Mouse (Mus musculus) induced T-regulatory cell, adult 2 months (primary cell): ENCODE measurements around the gene Gm10282.

Experiments used
- DNase-seq: peaks from one replicate; pipeline ENCODE4 v3.0.0-alpha.2; 2012; ENCODE audit warnings: low read depth

The Gm10282 gene

GRCm38 (mm10) chr8:72324036-72324706 is 19.1 kb upstream of the Gm10282 start:
- DNase-seq, result peak; percentile 59

GRCm38 (mm10) chr8:72323131-72323725 is 18.2 kb upstream of the Gm10282 start:
- DNase-seq, result peak; percentile 56

GRCm38 (mm10) chr8:72322471-72322889 is 17.4 kb upstream of the Gm10282 start:
- no peak for DNase-seq

GRCm38 (mm10) chr8:72321635-72322441 is 16.8 kb upstream of the Gm10282 start:
- peak; percentile 85 for DNase-seq

GRCm38 (mm10) chr8:72320803-72321583 is 15.9 kb upstream of the Gm10282 start:
- DNase-seq, result peak; percentile 61

- peak; percentile 73 for DNase-seq
Observed at GRCm38 (mm10) chr8:72319921-72320802, 15.1 kb upstream of the Gm10282 start.

GRCm38 (mm10) chr8:72319397-72319796 is 14.3 kb upstream of the Gm10282 start:
- no peak for DNase-seq

GRCm38 (mm10) chr8:72318801-72319322 is 13.8 kb upstream of the Gm10282 start, which contains the start of gene Klf2:
Klf2 (plus strand) TSS chr8:72319033.
- DNase-seq, result peak; percentile 99

GRCm38 (mm10) chr8:72317741-72318301 is 12.8 kb upstream of the Gm10282 start:
- DNase-seq, result peak; percentile 61

- DNase-seq, result peak; percentile 36
Observed at GRCm38 (mm10) chr8:72316053-72316695, 11.1 kb upstream of the Gm10282 start.

GRCm38 (mm10) chr8:72312926-72313518 is 8.0 kb upstream of the Gm10282 start:
- DNase-seq, result no peak

- DNase-seq, result no peak
Observed at GRCm38 (mm10) chr8:72310849-72311506, 5.9 kb upstream of the Gm10282 start.

- no peak for DNase-seq
Observed at GRCm38 (mm10) chr8:72308276-72308675, 3.2 kb upstream of the Gm10282 start.

- DNase-seq, result no peak
Observed at GRCm38 (mm10) chr8:72306913-72307312, 1.9 kb upstream of the Gm10282 start.

- peak; percentile 81 for DNase-seq
Observed at GRCm38 (mm10) chr8:72303633-72304032, 1.4 kb downstream of the Gm10282 start.

- no peak for DNase-seq
Observed at GRCm38 (mm10) chr8:72302986-72303612, 2.0 kb downstream of the Gm10282 start.

GRCm38 (mm10) chr8:72301497-72301896 is 3.6 kb downstream of the Gm10282 start:
- DNase-seq, result no peak

- DNase-seq, result no peak
Observed at GRCm38 (mm10) chr8:72300654-72301400, 4.2 kb downstream of the Gm10282 start.
